Mouse (Mus musculus): Measurements from ENCODE around the gene Fubp1. TPM values are rescaled to one million over a fixed set of nuclear protein-coding genes. Genes with fewer than 3 reads are reported as not detected.

The Fubp1 gene
- total RNA-seq, 2 experiments from 2014 or later, result 74.7 to 135 TPM

DNA sequence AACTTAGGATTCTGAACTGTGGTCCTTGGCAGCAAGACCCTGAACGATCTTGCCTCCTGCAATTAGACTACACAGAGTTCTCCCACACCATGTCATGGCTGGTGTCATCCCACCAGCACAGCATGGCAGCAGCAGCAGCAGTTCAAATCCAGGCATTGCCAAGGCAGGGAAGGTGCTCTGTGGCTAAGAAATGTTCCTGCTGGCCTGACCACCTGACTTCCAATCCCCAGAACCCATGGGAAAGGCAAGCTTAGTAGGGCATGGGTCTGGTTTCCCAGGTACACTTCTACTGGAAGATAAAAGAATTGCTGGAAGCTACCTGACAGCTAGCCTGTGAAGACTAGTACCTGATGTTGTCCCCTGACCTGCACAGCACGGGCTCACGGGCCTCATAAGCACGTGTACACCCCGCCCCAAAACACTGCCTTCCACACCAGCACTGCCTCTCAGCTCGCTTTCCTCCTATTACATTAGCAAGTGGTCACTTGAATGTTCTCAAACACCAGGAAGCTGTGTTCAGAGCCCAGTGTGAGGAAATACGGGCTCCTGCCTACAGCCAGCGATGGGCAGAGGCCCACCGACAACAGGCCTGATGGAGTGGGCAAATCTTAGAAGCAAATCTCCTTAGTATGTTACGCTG, 61.0 kb downstream of the Fubp1 start:
- no peak for ATAC-seq (ENCODE audit: poor library complexity, severe bottlenecking)

DNA sequence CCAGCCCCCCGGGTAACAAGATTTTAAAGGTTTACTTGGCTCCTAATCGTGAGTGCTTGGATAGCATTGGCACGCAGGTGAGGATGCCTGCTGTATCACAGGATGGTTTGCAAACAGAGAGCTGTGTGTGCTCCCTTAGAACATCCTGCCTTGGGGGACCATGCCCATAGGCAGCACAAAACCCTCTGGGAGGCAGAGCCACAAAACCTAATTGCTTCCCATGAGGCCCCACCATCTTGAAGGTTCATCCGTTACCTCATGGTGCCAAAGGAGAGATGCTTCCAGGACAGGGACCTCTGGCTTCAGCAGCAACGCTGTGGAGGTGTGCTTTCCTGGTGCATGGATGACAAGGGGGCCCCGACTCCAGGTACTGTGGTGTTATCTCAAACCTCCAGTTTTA, 61.7 kb downstream of the Fubp1 start:
- no peak for ATAC-seq (ENCODE audit: poor library complexity, severe bottlenecking)

DNA sequence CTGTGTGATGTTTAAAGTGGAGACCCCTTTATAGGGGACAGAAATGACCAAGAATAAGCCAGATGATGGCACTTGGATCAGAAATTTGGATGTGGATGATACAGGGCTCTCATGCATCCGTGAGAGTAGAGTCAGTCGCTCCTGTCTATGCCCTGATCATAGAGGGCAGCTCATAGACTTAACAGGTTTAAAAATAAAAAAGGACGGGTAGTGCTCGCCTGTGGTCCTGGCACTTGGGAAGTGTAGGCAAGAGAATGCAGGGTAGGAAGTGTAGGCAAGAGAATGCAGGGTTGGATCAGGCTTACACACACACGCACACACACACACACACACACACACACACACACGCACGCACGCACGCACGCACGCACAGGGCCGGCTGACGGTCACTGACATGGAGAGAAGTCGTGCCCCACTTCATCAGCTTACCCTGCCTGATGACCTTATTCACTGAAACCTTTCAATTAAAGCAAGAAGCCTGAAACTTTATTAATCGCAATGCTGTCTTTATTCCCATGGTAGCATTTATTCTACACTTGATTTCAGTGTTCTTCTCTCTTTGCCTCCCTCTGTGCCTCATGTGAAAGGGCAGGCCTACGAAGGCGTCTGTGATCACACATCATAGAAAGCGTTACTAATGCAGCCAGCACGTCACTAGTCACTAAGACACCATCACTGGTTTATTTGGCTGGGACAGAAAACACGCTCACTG, 62.9 kb downstream of the Fubp1 start:
- no peak for ATAC-seq (ENCODE audit: poor library complexity, severe bottlenecking)

DNA sequence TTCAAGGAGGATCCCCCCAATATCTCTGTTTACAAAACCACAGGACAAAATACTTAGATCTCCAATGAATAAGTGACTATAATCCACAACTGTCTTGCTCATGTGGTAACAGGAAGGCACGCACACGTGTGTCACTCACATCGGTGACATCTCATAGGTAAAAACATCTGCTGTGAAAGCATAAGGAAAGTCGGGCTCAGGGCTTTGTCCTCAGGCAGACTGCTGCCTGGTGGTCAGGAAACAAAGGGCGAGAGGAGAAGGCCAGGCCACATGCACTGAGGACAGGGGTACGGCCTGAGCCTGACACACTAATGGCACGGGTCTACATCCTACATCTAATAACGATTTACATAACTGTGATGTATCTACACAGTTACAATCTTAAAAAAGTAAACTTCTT, 64.8 kb downstream of the Fubp1 start:
- no peak for ATAC-seq (ENCODE audit: poor library complexity, severe bottlenecking)

DNA sequence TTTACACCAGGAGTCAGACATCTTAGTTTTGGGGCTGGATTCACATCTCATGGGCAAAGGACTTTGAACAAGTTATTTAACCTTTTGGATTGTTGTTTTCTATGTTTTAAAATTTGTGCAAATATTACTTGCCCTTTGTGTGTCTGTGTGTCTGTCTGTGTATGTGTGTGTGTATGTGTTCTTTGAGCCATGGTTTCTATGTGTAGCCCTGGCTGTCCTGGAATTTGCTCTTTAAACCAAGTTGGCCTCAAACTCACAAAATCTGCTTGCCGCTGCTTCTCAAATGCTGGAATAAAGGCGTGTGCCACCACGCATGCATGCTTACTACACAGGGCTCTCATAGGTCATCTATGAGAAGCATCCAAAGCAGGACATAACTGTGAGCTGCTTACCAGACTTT, 66.7 kb downstream of the Fubp1 start:
- no peak for ATAC-seq (ENCODE audit: poor library complexity, severe bottlenecking)

DNA sequence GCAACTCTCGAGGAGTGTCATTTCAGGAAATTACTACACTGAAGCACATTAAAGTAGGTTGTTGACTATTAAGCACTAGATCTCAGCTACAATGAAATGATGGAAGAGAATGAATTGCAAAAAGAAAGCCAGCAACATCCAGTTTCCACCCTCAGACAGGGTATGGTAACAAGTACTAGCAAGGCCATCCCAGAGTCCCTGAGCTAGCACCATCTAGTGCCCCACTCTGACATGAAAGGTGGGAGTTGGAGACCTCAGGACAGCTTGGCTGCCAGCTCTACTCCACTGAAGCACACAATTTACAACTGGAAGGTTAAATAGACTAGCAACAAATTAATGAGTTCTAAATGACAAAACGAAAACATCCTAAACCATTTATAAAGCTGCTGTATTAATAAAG, 67.7 kb downstream of the Fubp1 start:
- ATAC-seq (ENCODE audit: poor library complexity, severe bottlenecking), result no peak

DNA sequence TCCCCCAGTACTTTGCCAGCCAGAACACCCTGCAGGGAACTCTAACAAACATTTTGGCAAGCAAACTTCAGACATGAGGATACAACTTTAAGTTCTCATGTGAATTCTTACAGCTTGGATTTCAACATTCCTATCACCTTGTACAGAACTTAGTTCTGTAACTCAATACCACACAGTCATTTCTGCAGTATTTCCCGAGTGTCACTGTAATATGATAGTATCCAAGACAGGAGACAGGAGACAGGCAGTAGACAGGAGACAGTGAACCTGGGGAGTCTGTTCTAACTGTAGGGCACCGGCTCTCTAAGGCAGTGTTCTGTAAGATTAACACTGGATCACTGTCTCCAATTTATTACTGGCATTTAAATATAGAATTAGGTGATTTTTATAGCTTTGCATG, 68.2 kb downstream of the Fubp1 start:
- ATAC-seq (ENCODE audit: poor library complexity, severe bottlenecking), result no peak

DNA sequence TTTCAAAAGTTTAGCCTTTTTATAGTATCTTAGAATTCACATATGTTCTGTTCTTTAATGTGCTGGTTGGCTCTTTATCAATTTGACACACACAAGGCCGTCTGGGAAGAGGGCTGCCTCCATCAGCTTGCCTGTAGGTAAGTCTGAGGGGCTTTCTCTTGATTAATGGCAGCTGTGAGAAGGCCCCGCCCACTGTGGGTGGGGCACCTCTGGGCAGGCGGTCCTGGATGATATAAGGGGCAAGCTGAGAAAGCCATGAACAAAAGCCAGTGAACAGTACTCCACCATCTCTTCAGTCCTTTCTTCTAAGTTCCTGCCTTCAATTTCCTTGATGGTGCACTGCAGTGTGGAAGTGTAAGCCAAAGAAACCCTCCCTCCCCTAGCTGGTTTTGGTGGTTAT, 71.9 kb downstream of the Fubp1 start:
- ATAC-seq (ENCODE audit: poor library complexity, severe bottlenecking), result no peak

DNA sequence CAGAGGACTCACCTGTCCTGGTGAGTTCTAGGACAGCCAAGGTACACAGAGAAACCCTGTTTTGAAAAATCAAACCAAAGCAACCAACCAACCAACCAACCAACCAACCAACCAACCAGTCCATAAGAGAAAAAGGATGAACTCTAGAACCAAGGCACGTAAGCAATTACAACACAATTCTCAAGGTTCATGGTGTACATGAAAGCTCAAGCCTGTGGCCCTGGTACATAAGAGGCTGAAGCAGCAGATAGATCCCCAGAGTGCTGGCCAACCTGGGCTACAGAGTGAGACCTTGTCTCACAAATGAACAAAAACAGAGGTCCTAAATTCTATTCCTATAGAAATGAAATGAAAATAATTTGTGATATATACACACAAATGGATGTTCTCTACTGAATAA, 74.1 kb downstream of the Fubp1 start:
- no peak for ATAC-seq (ENCODE audit: poor library complexity, severe bottlenecking)

DNA sequence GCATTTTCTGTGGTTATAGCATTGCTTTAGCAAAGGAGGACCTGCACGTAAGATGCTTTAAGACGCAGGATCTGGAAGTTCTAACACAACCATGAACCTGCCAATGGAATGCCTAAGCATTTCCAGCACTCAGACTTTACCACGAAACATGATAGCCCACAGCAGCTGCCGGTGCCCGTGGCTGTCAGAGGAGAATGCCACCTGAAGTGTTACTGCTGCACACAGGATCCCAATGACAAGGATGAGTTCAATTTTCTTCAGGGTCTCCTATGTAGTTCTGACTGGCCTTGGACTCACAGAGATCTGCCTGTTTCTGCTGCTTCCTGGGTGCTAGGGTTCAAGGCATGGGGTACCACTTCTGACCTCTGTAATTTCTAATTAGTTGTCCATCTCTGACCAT, 74.5 kb downstream of the Fubp1 start:
- no peak for ATAC-seq (ENCODE audit: poor library complexity, severe bottlenecking)

Other genes starting within 250 kb of the Fubp1 start
- gene Gipc2, start 44.2 kb upstream of the Fubp1 start, total RNA-seq (2015), result not detected in 2 replicates
- 0.44 TPM in 1 of 2 replicates, not detected in the other for gene Gipc2, start 44.2 kb upstream of the Fubp1 start, total RNA-seq (2017)
- gene Dnajb4, start 120 bp upstream of the Fubp1 start, total RNA-seq (2015), result 7.8 and 11.2 TPM in 2 replicates
- 10.8 and 12.3 TPM in 2 replicates for gene Dnajb4, start 120 bp upstream of the Fubp1 start, total RNA-seq (2017)
- not detected in 2 replicates for gene Nexn, start 55.9 kb downstream of the Fubp1 start, total RNA-seq (2015)
- not detected in 2 replicates for gene Nexn, start 55.9 kb downstream of the Fubp1 start, total RNA-seq (2017)
- gene Miga1, start 130.0 kb downstream of the Fubp1 start, total RNA-seq (2015), result 3.9 and 4.1 TPM in 2 replicates
- gene Miga1, start 130.0 kb downstream of the Fubp1 start, total RNA-seq (2017), result 3.1 and 3.2 TPM in 2 replicates
- 42.8 and 46.4 TPM in 2 replicates for gene Usp33, start 136.1 kb downstream of the Fubp1 start, total RNA-seq (2015)
- gene Usp33, start 136.1 kb downstream of the Fubp1 start, total RNA-seq (2017), result 77.7 and 78.4 TPM in 2 replicates
- 28.2 and 34.0 TPM in 2 replicates for gene Zzz3, start 185.1 kb downstream of the Fubp1 start, total RNA-seq (2015)
- gene Zzz3, start 185.1 kb downstream of the Fubp1 start, total RNA-seq (2017), result 47.8 and 48.3 TPM in 2 replicates

Measured in megakaryocyte, adult 5-6 weeks (primary cell).